Mouse (Mus musculus): ENCODE results near the gene B3galt5. TPM values are rescaled to one million over a fixed set of nuclear protein-coding genes. Genes with fewer than 3 reads are reported as not detected.

Gene B3galt5
- total RNA-seq, 2 experiments from 2014 or later: 54.5 to 57.4 TPM

DNA sequence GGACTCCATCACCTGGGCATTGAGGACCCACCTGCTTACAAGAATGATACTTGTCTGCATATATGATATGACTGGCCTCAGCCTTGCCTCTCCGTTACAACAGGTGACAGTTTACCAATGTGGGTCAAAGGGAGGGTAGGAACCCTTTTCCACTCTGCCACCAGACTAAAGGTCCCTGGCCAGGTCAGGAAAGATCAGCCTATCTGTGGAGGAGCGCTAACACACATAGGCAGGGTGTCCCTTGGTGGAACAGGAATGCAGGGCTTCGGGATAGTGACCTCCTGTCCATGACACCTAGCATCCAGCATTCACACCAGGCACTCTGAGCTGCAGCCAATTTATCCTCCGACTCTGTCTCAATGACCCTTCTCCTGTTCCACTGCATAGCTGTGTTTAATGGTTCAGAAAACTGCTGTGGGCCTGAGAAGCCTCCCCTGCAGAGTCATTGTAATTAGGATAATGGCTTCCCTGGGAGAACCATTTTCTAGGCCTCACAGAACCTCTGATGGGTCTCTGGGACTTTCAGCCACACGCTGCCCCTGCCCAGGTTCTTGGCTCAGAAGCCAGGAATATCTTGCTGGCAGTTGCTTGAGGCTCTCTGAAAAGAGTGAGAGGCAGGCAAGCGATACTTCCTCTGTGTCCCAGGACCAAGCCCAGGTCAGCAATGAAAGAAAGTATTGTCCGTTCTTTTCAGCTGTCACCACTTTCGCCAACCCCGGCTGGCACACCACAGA is 43.1 kb downstream of the B3galt5 start:
- no peak for TF ChIP-seq CTCF (conservative IDR thresholded peaks at IDR 0.05)
- Histone ChIP-seq H3K4me3 (no peak overlapping the region), H3K27ac (peak overlapping the region; percentile 97; the same call in 1 of the 2 replicates)
- DNase-seq (ENCODE audit: low spot score in 2 of 2): peak in 1 of 2 experiments; percentile 30

DNA sequence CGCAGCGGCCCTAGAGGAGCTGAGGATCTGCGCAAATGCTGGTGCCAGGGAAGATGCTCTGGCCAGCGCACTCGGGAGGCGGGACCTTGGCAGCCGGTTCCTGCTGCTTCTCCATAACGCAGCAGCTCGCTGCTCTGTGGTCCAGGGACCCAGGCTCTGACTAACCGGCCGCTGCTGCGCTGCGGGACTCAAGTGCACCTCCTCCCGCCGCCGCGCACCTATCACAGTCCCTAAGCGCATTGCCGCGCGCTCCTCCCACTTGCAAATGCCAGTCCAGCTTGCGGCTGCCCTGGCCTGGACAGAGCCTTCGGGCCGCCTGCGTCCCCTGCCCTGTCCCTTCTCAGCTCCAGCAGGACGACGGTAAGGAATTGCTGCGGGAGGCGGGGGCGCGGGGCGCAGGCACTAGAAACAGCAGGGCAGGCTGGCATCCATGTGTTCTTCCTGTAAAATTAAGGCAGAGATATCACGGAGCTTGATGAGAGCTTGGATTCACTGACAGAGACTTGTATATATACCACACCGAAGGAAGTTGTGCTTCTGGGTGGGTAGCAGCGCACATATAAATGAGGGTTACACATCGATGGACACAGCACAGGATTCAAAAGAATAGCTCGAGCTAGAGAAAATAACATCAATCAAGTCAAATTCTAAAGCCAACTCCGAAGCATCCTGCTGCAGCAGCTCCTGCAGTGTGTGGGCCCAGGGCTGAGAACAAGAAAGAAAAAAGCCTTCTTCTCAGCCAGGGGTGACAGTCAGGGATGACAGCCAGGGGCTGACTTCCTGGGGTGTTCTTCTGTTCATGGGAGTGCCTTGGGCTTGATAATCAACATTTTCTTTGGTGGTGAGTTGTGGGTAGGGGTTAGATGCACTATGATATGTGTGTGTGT is 45.4 kb downstream of the B3galt5 start:
- Histone ChIP-seq H3K4me3 (peak overlapping the region; percentile 83), H3K27ac (peak overlapping the region; percentile 97)
- TF ChIP-seq CTCF (conservative IDR thresholded peaks at IDR 0.05): peak; percentile 46
- peak; percentile 39 to 62 for DNase-seq (ENCODE audit: low spot score in 2 of 2)

DNA sequence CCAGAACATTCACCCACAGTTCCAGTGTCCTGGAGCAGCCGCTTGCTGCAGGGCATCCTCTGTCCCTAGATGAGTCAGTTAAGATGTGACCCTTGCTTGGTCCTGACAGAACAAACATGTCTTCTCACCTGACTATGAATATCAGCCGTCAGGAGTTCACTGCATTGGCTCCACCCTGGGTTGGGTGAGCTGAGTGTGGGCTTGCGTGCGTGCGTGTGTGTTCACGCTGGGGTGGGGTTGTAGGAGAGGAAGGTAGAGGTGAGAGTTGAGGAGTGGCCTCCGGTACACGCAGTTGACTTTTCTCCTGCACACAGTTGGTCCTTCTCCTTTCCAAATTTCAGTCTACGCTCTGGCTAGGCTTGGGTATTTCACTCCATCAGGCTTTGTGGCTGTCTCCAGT is 47.0 kb downstream of the B3galt5 start:
- peak overlapping the region; percentile 97 for H3K27ac ChIP-seq
- H3K4me3 ChIP-seq: peak overlapping the region; percentile 83
- no peak for DNase-seq (ENCODE audit: low spot score in 2 of 2)
- TF ChIP-seq CTCF (conservative IDR thresholded peaks at IDR 0.05): no peak

DNA sequence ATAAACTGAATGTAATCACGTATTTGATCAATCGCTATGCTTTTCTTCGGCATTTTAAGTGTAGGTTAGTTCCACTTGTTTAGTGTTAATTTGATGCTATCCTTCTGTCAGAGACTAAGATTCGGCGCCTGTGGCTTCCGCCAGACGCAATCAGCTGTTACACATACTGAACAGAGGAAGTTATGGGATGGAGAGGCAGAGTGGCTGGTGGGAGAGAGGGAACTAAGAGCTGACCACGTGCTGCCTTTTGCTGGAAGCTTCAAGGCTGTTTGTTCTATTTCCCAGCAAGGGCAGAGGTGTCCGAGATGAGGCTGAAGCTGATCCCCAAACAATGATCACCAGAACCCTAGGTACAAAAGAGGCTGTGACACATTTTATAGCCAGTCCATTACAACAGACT is 56.3 kb downstream of the B3galt5 start:
- Histone ChIP-seq H3K4me3 (no peak overlapping the region), H3K27ac (peak overlapping the region; percentile 41)
- DNase-seq (ENCODE audit: low spot score in 2 of 2): no peak
- TF ChIP-seq CTCF (conservative IDR thresholded peaks at IDR 0.05): no peak

DNA sequence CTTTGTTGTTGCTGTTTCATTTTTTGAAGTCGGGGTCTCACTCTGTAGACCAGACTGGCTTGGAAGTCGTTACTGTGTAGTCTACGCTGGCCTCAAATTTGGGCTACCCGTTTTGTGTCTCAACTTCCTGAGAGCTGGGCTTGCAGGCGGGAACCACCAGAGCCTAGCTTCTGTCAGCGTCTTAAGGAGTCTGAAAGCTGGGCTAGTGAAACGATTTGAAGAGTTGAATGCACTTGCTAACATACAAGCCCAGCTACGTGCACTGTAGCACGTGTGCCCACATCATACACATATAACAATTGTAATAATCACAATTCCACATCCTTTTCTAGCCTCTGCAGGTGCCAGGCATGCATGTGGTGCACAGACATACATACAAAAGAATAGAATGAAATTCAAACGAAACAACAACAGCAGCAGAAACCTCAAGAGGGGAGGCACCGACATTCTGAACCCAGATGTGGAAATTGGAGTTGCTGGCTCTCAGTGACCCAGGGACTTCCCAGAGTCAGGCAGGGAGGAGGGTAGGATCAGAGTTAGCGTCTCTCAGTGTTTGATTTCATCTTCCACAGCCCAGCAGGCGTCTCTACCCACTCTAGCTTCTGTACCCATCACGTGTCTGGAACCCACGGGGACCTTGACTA is 57.1 kb downstream of the B3galt5 start:
- Histone ChIP-seq H3K4me3 (no peak overlapping the region), H3K27ac (peak overlapping the region; percentile 41; the same call in 1 of the 2 replicates)
- TF ChIP-seq CTCF (conservative IDR thresholded peaks at IDR 0.05): no peak
- DNase-seq (ENCODE audit: low spot score in 2 of 2): no peak

DNA sequence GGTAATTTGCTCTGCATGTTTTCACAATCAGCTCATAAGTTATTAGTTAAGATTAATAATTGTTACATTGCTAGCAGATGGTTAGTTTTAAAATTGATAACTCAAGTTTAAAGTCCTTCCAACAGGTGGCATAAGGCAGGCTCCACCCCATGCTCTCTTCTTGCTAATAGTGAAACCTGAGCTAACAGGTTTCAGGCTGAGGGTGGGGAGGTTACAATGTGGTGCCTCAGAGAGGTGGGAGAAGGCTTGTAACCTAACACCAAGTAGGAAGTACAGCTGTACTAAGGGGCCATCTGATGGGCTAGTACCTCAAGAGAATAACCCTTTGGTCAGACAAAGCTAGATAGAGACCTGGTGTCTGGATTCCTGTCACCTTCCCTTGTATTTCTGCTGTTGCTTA is 62.5 kb downstream of the B3galt5 start:
- Histone ChIP-seq H3K4me3 (no peak overlapping the region), H3K27ac (no peak overlapping the region)
- TF ChIP-seq CTCF (conservative IDR thresholded peaks at IDR 0.05): no peak
- DNase-seq (ENCODE audit: low spot score in 2 of 2): no peak

DNA sequence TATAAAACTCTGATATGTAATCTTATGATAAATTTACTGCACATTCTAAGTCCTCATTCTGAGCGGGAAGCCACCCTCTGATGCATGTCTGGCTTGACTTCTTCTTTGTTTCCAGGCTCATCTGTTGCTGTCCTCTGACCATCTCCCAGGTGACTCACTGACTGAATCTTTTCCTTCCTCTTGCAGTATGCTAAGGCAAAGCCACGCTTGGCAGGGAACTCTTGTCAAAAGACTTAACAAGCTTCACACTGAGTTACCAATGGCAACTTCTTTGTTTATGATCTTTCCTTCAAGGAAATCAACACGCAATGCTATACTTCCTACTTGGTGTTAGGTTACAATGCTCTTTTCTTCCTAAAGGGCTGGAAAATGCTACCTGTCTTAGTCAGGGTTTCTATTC is 63.0 kb downstream of the B3galt5 start:
- TF ChIP-seq CTCF (conservative IDR thresholded peaks at IDR 0.05): no peak
- H3K4me3 ChIP-seq: no peak overlapping the region
- H3K27ac ChIP-seq: no peak overlapping the region
- DNase-seq (ENCODE audit: low spot score in 2 of 2): no peak

DNA sequence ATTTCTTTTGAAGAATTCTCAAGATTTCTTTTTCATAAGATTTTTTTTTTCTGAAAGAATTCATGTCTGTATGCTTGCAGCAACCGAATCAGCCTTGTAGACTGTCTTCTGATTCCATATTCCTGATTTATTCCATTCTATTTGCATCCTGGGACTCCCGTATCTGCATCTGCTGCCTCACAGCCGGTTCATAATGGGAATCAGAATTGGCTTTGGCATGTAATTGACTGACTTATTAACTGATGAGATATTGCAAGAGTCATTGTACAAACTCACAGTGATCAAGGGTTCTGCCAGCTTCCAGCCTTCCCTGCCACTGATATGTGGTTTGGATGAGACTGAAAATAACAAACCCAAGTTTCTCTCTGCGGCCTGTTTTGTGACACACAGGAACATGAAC is 67.8 kb downstream of the B3galt5 start:
- DNase-seq (ENCODE audit: low spot score in 2 of 2): no peak
- TF ChIP-seq CTCF (conservative IDR thresholded peaks at IDR 0.05): no peak
- peak overlapping the region; percentile 73 for H3K27ac ChIP-seq
- H3K4me3 ChIP-seq: no peak overlapping the region

DNA sequence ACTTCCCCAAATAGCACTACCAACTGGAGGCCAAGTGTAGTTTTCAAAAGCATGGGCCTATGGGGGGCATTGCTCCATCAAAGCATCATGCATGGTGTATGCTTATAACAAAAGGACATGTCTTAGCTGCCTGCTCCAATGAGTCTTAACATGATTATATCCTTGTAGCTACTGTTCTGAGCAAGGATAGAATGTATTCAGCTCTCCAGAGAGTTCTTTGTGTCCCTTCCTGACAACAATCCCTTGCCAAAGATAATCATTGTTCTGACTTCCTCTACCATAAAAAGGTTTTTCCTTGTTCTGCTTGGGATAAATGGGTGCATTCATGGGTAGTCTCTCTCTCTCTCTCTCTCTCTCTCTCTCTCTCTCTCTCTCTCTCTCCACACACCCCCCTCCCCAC is 68.8 kb downstream of the B3galt5 start:
- H3K4me3 ChIP-seq: no peak overlapping the region
- no peak for DNase-seq (ENCODE audit: low spot score in 2 of 2)
- peak overlapping the region; percentile 37; the same call in 1 of the 2 replicates for H3K27ac ChIP-seq
- no peak for TF ChIP-seq CTCF (conservative IDR thresholded peaks at IDR 0.05)

DNA sequence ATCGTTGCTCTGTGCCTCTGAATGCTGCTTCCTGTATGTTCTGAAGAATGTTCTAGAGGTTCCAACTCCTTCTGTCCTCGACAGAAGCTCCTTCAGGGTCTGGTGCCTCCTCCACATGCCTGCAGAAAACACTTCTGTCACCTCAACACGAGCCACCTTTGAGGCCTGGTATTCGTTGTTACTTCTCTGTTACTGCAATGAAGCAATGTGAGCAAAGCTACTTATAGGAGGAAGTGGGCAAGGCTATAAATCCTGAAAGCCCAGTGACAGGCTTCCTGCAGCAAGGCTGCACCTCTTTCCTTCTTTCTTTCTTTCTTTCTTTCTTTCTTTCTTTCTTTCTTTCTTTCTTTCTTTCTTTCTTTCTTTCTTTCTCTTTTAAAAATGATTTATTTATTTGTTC is 71.3 kb downstream of the B3galt5 start:
- no peak for TF ChIP-seq CTCF (conservative IDR thresholded peaks at IDR 0.05)

DNA sequence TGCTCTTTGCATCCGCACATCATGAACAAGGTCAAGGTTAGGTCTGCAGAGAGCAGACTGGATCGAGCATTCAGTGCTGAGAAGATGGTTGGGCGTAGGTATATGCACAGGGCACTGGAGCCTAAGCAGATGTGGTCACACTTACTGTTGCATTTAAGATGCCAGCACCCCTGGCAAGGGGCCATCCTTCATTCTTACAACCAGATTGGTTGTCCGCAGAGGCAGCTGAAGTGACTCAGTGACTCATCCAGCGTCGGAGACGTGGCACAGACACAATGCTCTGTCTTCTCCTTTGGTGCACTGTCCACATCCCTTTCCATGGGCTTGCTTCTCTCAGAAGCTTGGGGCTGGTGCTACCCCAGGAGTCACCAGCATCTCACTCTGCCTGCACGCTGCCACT is 82.2 kb downstream of the B3galt5 start:
- Histone ChIP-seq H3K27ac (no peak overlapping the region), H3K4me3 (no peak overlapping the region)
- no peak for TF ChIP-seq CTCF (conservative IDR thresholded peaks at IDR 0.05)
- DNase-seq (ENCODE audit: low spot score in 2 of 2): no peak

More for the DNA sequence above, 71.3 kb downstream of the B3galt5 start:
- no peak for DNase-seq (ENCODE audit: low spot score in 2 of 2)
- H3K4me3 ChIP-seq: no peak overlapping the region
- no peak overlapping the region for H3K27ac ChIP-seq

DNA sequence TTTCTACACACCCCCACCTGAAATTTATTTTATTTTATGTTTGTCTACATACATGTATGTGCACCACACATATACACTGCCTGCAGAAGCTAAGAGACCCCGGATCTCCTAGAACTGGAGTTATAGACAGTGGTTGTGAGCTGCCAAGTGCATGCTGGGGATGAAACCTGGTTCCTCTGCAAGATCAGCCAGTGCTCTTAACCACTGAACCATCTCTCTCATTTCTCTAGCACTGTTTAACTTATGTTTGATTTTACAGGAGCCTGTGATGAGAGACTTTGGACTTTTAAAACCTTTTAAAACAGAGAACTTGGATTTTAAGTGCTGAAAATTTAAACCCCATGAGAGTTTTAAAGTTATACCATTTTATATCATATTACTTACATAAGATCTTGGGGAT is 87.1 kb downstream of the B3galt5 start:
- Histone ChIP-seq H3K27ac (no peak overlapping the region), H3K4me3 (no peak overlapping the region)
- TF ChIP-seq CTCF (conservative IDR thresholded peaks at IDR 0.05): no peak
- no peak for DNase-seq (ENCODE audit: low spot score in 2 of 2)

DNA sequence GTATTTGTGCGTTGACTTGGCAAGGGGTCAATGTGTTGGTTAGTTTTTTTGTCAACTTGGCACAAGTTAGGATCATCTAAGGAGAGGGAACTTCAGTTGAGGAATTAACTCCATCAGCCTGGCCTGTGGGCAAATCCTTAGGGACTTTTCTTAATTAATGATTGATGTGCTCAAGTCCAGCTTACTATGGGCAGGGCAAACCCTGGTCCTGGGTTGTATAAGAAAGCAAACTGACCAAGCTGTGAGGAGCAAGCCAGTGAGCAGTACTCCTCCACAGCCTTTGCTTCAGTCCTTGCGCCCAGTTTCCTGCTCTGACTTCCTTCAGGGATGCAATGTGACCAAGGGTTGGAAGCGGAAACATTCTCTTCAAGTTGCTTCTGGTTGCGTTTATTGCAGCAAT is 87.6 kb downstream of the B3galt5 start:
- no peak for DNase-seq (ENCODE audit: low spot score in 2 of 2)
- TF ChIP-seq CTCF (conservative IDR thresholded peaks at IDR 0.05): no peak
- Histone ChIP-seq H3K27ac (no peak overlapping the region), H3K4me3 (no peak overlapping the region)

Measured in layer of hippocampus, adult 2 months (tissue).